In the genomic region with DNA sequence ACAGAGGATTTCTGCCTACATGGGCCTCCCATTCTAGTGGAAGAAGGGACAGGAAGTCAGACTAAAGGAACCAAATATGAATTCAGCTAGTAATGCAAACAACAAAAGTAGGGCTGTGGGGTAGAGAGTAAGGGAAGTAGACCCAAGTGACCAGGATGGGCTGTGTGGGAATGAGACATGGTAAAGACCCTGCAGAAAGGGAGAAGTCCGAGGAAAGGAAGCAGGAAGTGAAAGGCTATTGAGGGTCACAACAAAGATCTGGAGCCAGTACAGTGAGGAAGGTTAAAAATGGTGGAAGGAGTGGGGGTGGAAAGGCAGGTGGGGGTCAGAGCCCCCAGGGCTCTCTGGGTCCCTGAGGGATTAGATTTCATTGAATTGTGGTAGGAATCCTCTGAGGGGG, we compare ENCODE assay signal across 20 mouse cellular contexts.
"Had no signal": no experiment of that assay in that cellular context is flagged by ENCODE, and none has a peak within 500 bp of the region (broad histone marks: within the 10 kb centered on the region; RNA-seq: fewer than 3 reads in every experiment).

No protein-coding gene starts in this region.

- ATAC-seq: midbrain, embryonic 13.5 days; midbrain, embryonic 16.5 days had no signal

- H3K27ac ChIP-seq: kidney, postnatal 0 days; layer of hippocampus, adult 2 months; liver, embryonic 14.5 days; lung, embryonic 15.5 days; midbrain, embryonic 10.5 days; midbrain, embryonic 13.5 days; neural tube, embryonic 13.5 days had no signal

- H3K4me3 ChIP-seq: layer of hippocampus, adult 2 months; lung, embryonic 15.5 days; megakaryocyte, embryonic 14.5 days; midbrain, embryonic 10.5 days; midbrain, embryonic 13.5 days; myocyte; neural tube, embryonic 13.5 days had no signal

- DNase-seq: kidney, adult 18-20 months; kidney, adult 9 months; kidney, postnatal 25 days; layer of hippocampus, adult 9-11 months; lung, adult 18-20 months; lung, postnatal 10 days; lung, postnatal 36 days; retina, postnatal 1 day; thymus, adult 18-20 months; thymus, postnatal 36 days had no signal
